Mouse (Mus musculus): ENCODE measurements at regions not wholly inside any gene's neighbourhood (a gene's known extent, or its start where the extent isn't known, plus 50 kb on each side); places are given as distances from the start of the nearest gene placed in this dataset.

DNA sequence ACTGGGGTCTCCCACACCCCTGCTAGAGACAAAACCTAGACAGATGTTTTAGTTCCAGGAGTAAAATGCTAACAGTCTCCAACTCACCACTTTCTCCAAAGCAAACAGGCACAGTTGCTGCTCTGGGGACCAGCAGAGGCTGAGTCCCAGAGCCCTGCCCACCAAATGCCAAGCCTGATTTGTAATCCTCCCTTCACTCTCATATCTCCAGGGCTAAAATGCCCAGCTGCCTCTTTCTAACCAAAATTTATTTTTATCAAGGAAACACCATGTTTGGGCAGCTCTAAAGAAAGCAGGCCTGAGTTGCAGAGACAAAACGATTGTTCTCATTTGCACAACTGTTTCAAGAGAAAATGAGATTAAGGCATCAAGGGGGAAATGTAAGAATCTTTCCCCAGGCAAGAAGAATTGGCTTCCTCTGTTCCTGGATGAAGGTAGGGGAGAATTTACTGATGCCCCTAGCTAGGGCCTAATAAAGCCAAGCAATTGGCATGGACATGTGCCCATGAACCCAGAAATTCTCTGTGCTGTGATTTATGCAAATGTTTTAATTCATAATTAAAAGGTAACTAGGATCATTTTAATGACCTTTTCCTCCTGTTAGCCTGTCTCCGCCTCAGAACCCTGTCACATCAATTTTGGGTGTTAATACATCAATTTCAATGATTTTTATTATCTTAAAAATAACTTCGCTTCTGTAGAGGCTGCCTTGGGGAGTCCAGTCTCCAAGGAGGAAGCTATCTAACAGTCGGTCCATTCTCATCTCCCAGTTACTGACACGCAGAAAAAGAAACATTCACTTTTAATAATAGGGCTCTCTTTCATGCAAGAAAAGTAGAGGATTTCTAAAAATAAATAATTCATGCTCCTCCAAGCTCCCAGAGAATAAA, 382.4 kb upstream of the Slc7a11 start:
- TF ChIP-seq CTCF (IDR thresholded peaks at IDR 0.05; ENCODE audit: borderline replicate concordance, extremely low read depth, insufficient read depth, insufficient read length), result no peak
- no peak for TF ChIP-seq POLR2A (IDR thresholded peaks at IDR 0.05; ENCODE audit: borderline replicate concordance, extremely low read depth, insufficient read depth, insufficient read length, poor library complexity, severe bottlenecking)

Data from brain, embryonic 14.5 days (tissue).